Mouse (Mus musculus) embryo, embryonic 11 days (tissue): ENCODE results near the gene Zfp992.
"Not testable (repeated sequence)": the region's sequence is repeated elsewhere in the genome, so short reads cannot be mapped to it uniquely, and the experiment has no call there.

Source experiments
- DNase-seq: peaks from one replicate; pipeline ENCODE4 v3.0.0-alpha.2; 2015

The Zfp992 gene

GRCm38 (mm10) chr4:146476260-146476659 is 27.4 kb downstream of the Zfp992 start:
- DNase-seq: not testable (repeated sequence)

GRCm38 (mm10) chr4:146476959-146477358 is 28.1 kb downstream of the Zfp992 start:
- not testable (repeated sequence) for DNase-seq

GRCm38 (mm10) chr4:146480376-146481096 is 31.7 kb downstream of the Zfp992 start:
- DNase-seq: not testable (repeated sequence)

GRCm38 (mm10) chr4:146482546-146482945 is 33.7 kb downstream of the Zfp992 start:
- not testable (repeated sequence) for DNase-seq

GRCm38 (mm10) chr4:146483571-146484280 is 34.9 kb downstream of the Zfp992 start:
- not testable (repeated sequence) for DNase-seq

- DNase-seq: not testable (repeated sequence)
Observed at GRCm38 (mm10) chr4:146484676-146485075, 35.9 kb downstream of the Zfp992 start.

- DNase-seq: not testable (repeated sequence)
Observed at GRCm38 (mm10) chr4:146485183-146485939, 36.5 kb downstream of the Zfp992 start.

- DNase-seq: not testable (repeated sequence)
Observed at GRCm38 (mm10) chr4:146486753-146487152, 37.9 kb downstream of the Zfp992 start.

GRCm38 (mm10) chr4:146489196-146489595 is 40.4 kb downstream of the Zfp992 start:
- DNase-seq: not testable (repeated sequence)

GRCm38 (mm10) chr4:146491993-146492392 is 43.2 kb downstream of the Zfp992 start:
- not testable (repeated sequence) for DNase-seq

GRCm38 (mm10) chr4:146492439-146492838 is 43.6 kb downstream of the Zfp992 start:
- no peak for DNase-seq

- DNase-seq: no peak
Observed at GRCm38 (mm10) chr4:146492851-146493250, 44.0 kb downstream of the Zfp992 start.

GRCm38 (mm10) chr4:146493319-146493907 is 44.6 kb downstream of the Zfp992 start:
- DNase-seq: not testable (repeated sequence)

GRCm38 (mm10) chr4:146494980-146495379 is 46.2 kb downstream of the Zfp992 start:
- DNase-seq: no peak

GRCm38 (mm10) chr4:146497695-146498275 is 49.0 kb downstream of the Zfp992 start:
- DNase-seq: not testable (repeated sequence)

GRCm38 (mm10) chr4:146501727-146502126 is 52.9 kb downstream of the Zfp992 start, which contains the start of gene Zfp981:
Gene Zfp981, plus strand, starts transcription at chr4:146502027.
- DNase-seq: not testable (repeated sequence)

GRCm38 (mm10) chr4:146509029-146509428 is 60.2 kb downstream of the Zfp992 start:
- not testable (repeated sequence) for DNase-seq

GRCm38 (mm10) chr4:146511871-146512270 is 63.0 kb downstream of the Zfp992 start:
- DNase-seq: not testable (repeated sequence)

GRCm38 (mm10) chr4:146516474-146516873 is 67.7 kb downstream of the Zfp992 start:
- no peak for DNase-seq

GRCm38 (mm10) chr4:146517150-146517549 is 68.3 kb downstream of the Zfp992 start:
- not testable (repeated sequence) for DNase-seq
